Mouse (Mus musculus) neural tube, embryonic 12.5 days (tissue): ENCODE measurements at regions not wholly inside any gene's neighbourhood (a gene's known extent, or its start where the extent isn't known, plus 50 kb on each side); places are given as distances from the start of the nearest gene placed in this dataset.
A peak's percentile ranks its signal among the peaks of the same experiment; 100 is the strongest.

Source experiments
- ATAC-seq: fragments of 200-750 bp; cut with Nextera tagmentation; 2 replicates; pipeline ENCODE4 v1.8.0; 2017; ENCODE audit warnings: low read depth, mild to moderate bottlenecking, moderate TSS enrichment, moderate library complexity; ENCODE audit not compliant: low FRiP score
- H3K27ac ChIP-seq: fragments of 300-500 bp; sonication (generic); 2 replicates; pipeline ENCODE4 v1.5.1; 2016
- H3K27me3 ChIP-seq: fragments of 300-500 bp; sonication (generic); replicated peaks from 2 replicates; pipeline ENCODE4 v1.6.1; 2016; ENCODE audit warnings: mild to moderate bottlenecking
- H3K36me3 ChIP-seq: fragments of 300-500 bp; sonication (generic); 2 replicates; pipeline ENCODE4 v1.6.1; 2016; ENCODE audit warnings: mild to moderate bottlenecking
- H3K4me1 ChIP-seq: fragments of 300-500 bp; sonication (generic); 2 replicates; pipeline ENCODE4 v1.6.1; 2016
- H3K4me2 ChIP-seq: fragments of 300-500 bp; sonication (generic); replicated peaks from 2 replicates; pipeline ENCODE4 v1.6.1; 2016; ENCODE audit warnings: mild to moderate bottlenecking
- H3K4me3 ChIP-seq: fragments of 300-500 bp; sonication (generic); 2 replicates; pipeline ENCODE4 v1.5.1; 2016
- H3K9ac ChIP-seq: fragments of 300-500 bp; sonication (generic); 2 replicates; pipeline ENCODE4 v1.6.1; 2016; ENCODE audit warnings: mild to moderate bottlenecking
- H3K9me3 ChIP-seq: fragments of 300-500 bp; sonication (generic); 2 replicates; pipeline ENCODE4 v1.6.1; 2016; ENCODE audit warnings: mild to moderate bottlenecking
- WGBS: fragments of 180-500 bp; shearing (Covaris S2); methylation state at CpG from one replicate; pipeline ENCODE4 v1.1.7; 2016; 5-methylcytosine and 5-hydroxymethylcytosine counted together

GRCm38 (mm10) chr9:112495930-112496527 is 260.3 kb upstream of the Arpp21 start:
- Histone ChIP-seq H3K36me3 (no peaks in the 10 kb centered on the region), H3K4me2 (no peak overlapping the region), H3K9ac (no peak overlapping the region), H3K27ac (no peak overlapping the region), H3K4me3 (no peak overlapping the region), H3K9me3 (no peaks in the 10 kb centered on the region), H3K4me1 (no peaks in the 10 kb centered on the region), H3K27me3 (no peaks in the 10 kb centered on the region)
- 80% methylated on average over 4 of the region's 4 CpGs for WGBS
- no peak for ATAC-seq

- no peak for ATAC-seq
- 65% methylated on average over 1 of the region's 1 CpGs for WGBS
- H3K36me3 ChIP-seq: no peaks in the 10 kb centered on the region
- no peak overlapping the region for H3K9ac ChIP-seq
- H3K4me3 ChIP-seq: no peak overlapping the region
- no peaks in the 10 kb centered on the region for H3K4me1 ChIP-seq
- no peak overlapping the region for H3K27ac ChIP-seq
- H3K9me3 ChIP-seq: no peaks in the 10 kb centered on the region
- no peak overlapping the region for H3K4me2 ChIP-seq
- H3K27me3 ChIP-seq: no peaks in the 10 kb centered on the region
Observed at GRCm38 (mm10) chr9:112490963-112491362, 255.2 kb upstream of the Arpp21 start.

- Histone ChIP-seq H3K36me3 (no peaks in the 10 kb centered on the region), H3K9me3 (no peaks in the 10 kb centered on the region), H3K27ac (no peak overlapping the region), H3K4me2 (no peak overlapping the region), H3K4me1 (no peaks in the 10 kb centered on the region), H3K9ac (no peak overlapping the region), H3K27me3 (no peaks in the 10 kb centered on the region), H3K4me3 (no peak overlapping the region)
- ATAC-seq: no peak
- 88% methylated on average over 2 of the region's 2 CpGs for WGBS
Observed at GRCm38 (mm10) chr9:112476644-112477043, 240.9 kb upstream of the Arpp21 start.

- Histone ChIP-seq H3K4me3 (no peak overlapping the region), H3K4me2 (no peak overlapping the region), H3K36me3 (no peaks in the 10 kb centered on the region), H3K27ac (no peak overlapping the region), H3K4me1 (no peaks in the 10 kb centered on the region), H3K27me3 (no peaks in the 10 kb centered on the region), H3K9ac (no peak overlapping the region), H3K9me3 (no peaks in the 10 kb centered on the region)
- no peak for ATAC-seq
- WGBS: 87% methylated on average over 5 of the region's 5 CpGs
Observed at GRCm38 (mm10) chr9:112457594-112457993, 221.9 kb upstream of the Arpp21 start.

- no peaks in the 10 kb centered on the region for H3K27me3 ChIP-seq
- H3K36me3 ChIP-seq: no peaks in the 10 kb centered on the region
- no peaks in the 10 kb centered on the region for H3K9me3 ChIP-seq
- WGBS: 59% methylated on average over 6 of the region's 6 CpGs
- H3K9ac ChIP-seq: no peak overlapping the region
- no peak for ATAC-seq
- H3K4me2 ChIP-seq: no peak overlapping the region
- H3K4me1 ChIP-seq: no peaks in the 10 kb centered on the region
- no peak overlapping the region for H3K27ac ChIP-seq
- no peak overlapping the region for H3K4me3 ChIP-seq
Observed at GRCm38 (mm10) chr9:112454706-112455105, 219.0 kb upstream of the Arpp21 start.

- H3K27ac ChIP-seq: no peak overlapping the region
Observed at GRCm38 (mm10) chr9:112447515-112447914, 211.8 kb upstream of the Arpp21 start.

GRCm38 (mm10) chr9:112446981-112447380 is 211.2 kb upstream of the Arpp21 start:
- Histone ChIP-seq H3K4me2 (no peak overlapping the region), H3K4me3 (no peak overlapping the region), H3K9me3 (no peaks in the 10 kb centered on the region), H3K27ac (no peak overlapping the region), H3K4me1 (no peaks in the 10 kb centered on the region; the same call in 1 of the 2 replicates), H3K27me3 (no peaks in the 10 kb centered on the region), H3K9ac (no peak overlapping the region), H3K36me3 (no peaks in the 10 kb centered on the region)
- 82% methylated on average over 3 of the region's 3 CpGs for WGBS
- ATAC-seq: no peak

More at GRCm38 (mm10) chr9:112447515-112447914, 211.8 kb upstream of the Arpp21 start:
- H3K4me1 ChIP-seq: no peaks in the 10 kb centered on the region; the same call in 1 of the 2 replicates
- no peak overlapping the region for H3K9ac ChIP-seq
- WGBS: 18% methylated on average over 2 of the region's 2 CpGs
- H3K36me3 ChIP-seq: no peaks in the 10 kb centered on the region
- no peaks in the 10 kb centered on the region for H3K9me3 ChIP-seq
- peak; percentile 53; the same call in 1 of the 2 replicates for ATAC-seq
- H3K27me3 ChIP-seq: no peaks in the 10 kb centered on the region
- no peak overlapping the region for H3K4me2 ChIP-seq
- H3K4me3 ChIP-seq: no peak overlapping the region

GRCm38 (mm10) chr9:112446027-112446352 is 210.3 kb upstream of the Arpp21 start:
- no peak overlapping the region for H3K4me3 ChIP-seq
- H3K27ac ChIP-seq: no peak overlapping the region

GRCm38 (mm10) chr9:112445230-112446026 is 209.7 kb upstream of the Arpp21 start:
- Histone ChIP-seq H3K27me3 (no peaks in the 10 kb centered on the region), H3K4me1 (no peaks in the 10 kb centered on the region; the same call in 1 of the 2 replicates), H3K27ac (no peak overlapping the region), H3K4me3 (no peak overlapping the region), H3K36me3 (no peaks in the 10 kb centered on the region), H3K4me2 (no peak overlapping the region), H3K9me3 (no peaks in the 10 kb centered on the region), H3K9ac (no peak overlapping the region)
- ATAC-seq: peak; percentile 29; the same call in 1 of the 2 replicates
- WGBS: 92% methylated on average over 4 of the region's 4 CpGs

More at GRCm38 (mm10) chr9:112446027-112446352, 210.3 kb upstream of the Arpp21 start:
- no peaks in the 10 kb centered on the region for H3K27me3 ChIP-seq
- no peak overlapping the region for H3K4me2 ChIP-seq
- no peak overlapping the region for H3K9ac ChIP-seq
- no peaks in the 10 kb centered on the region for H3K9me3 ChIP-seq
- ATAC-seq: no peak
- H3K36me3 ChIP-seq: no peaks in the 10 kb centered on the region
- no peaks in the 10 kb centered on the region; the same call in 1 of the 2 replicates for H3K4me1 ChIP-seq

- no peak overlapping the region for H3K4me3 ChIP-seq
- H3K4me2 ChIP-seq: no peak overlapping the region
- 90% methylated on average over 2 of the region's 2 CpGs for WGBS
- H3K27ac ChIP-seq: no peak overlapping the region
- H3K4me1 ChIP-seq: no peaks in the 10 kb centered on the region; the same call in 1 of the 2 replicates
- H3K27me3 ChIP-seq: no peaks in the 10 kb centered on the region
- H3K9ac ChIP-seq: no peak overlapping the region
- ATAC-seq: no peak
- no peaks in the 10 kb centered on the region for H3K9me3 ChIP-seq
- H3K36me3 ChIP-seq: no peaks in the 10 kb centered on the region
Observed at GRCm38 (mm10) chr9:112444220-112444619, 208.5 kb upstream of the Arpp21 start.

GRCm38 (mm10) chr9:112436094-112436493 is 200.4 kb upstream of the Arpp21 start:
- no peak overlapping the region for H3K27ac ChIP-seq
- H3K36me3 ChIP-seq: no peaks in the 10 kb centered on the region
- no peak overlapping the region for H3K9ac ChIP-seq
- H3K27me3 ChIP-seq: no peaks in the 10 kb centered on the region
- H3K4me3 ChIP-seq: no peak overlapping the region
- H3K4me2 ChIP-seq: no peak overlapping the region
- ATAC-seq: no peak
- no peaks in the 10 kb centered on the region for H3K4me1 ChIP-seq
- WGBS: 88% methylated on average over 2 of the region's 2 CpGs
- no peaks in the 10 kb centered on the region for H3K9me3 ChIP-seq

GRCm38 (mm10) chr9:112431920-112432437 is 196.2 kb upstream of the Arpp21 start:
- Histone ChIP-seq H3K27me3 (no peaks in the 10 kb centered on the region), H3K27ac (no peak overlapping the region), H3K4me2 (no peak overlapping the region), H3K4me1 (no peaks in the 10 kb centered on the region), H3K9ac (no peak overlapping the region), H3K4me3 (no peak overlapping the region), H3K36me3 (no peaks in the 10 kb centered on the region), H3K9me3 (no peaks in the 10 kb centered on the region)
- 87% methylated on average over 4 of the region's 4 CpGs for WGBS
- ATAC-seq: no peak
